Mouse (Mus musculus) embryonic facial prominence, embryonic 15.5 days (tissue): Measurements from ENCODE around the gene Fbxl8. TPM values are rescaled to one million over a fixed set of nuclear protein-coding genes. Genes with fewer than 3 reads are reported as not detected.

ENCODE experiments used
- ATAC-seq: fragments of 200-750 bp; cut with Nextera tagmentation; 2 replicates; pipeline ENCODE4 v1.8.0; 2017; ENCODE audit warnings: low read depth, moderate TSS enrichment; ENCODE audit not compliant: insufficient number of reproducible peaks, low FRiP score, low TSS enrichment
- H3K27ac ChIP-seq: fragments of 300-500 bp; sonication (generic); replicated peaks from 2 replicates; pipeline ENCODE4 v1.5.1; 2015; ENCODE audit warnings: mild to moderate bottlenecking, inconsistent platforms
- H3K27me3 ChIP-seq: fragments of 300-500 bp; sonication (generic); 2 replicates; pipeline ENCODE4 v1.6.1; 2015; ENCODE audit warnings: inconsistent platforms
- H3K36me3 ChIP-seq: fragments of 300-500 bp; sonication (generic); 2 replicates; pipeline ENCODE4 v1.6.1; 2015; ENCODE audit warnings: mild to moderate bottlenecking, inconsistent platforms
- H3K4me1 ChIP-seq: fragments of 300-500 bp; sonication (generic); 2 replicates; pipeline ENCODE4 v1.6.1; 2015; ENCODE audit warnings: inconsistent platforms
- H3K4me2 ChIP-seq: fragments of 300-500 bp; sonication (generic); replicated peaks from 2 replicates; pipeline ENCODE4 v1.6.1; 2015; ENCODE audit warnings: mild to moderate bottlenecking, inconsistent platforms
- H3K4me3 ChIP-seq: fragments of 300-500 bp; sonication (generic); replicated peaks from 2 replicates; pipeline ENCODE4 v1.5.1; 2015; ENCODE audit warnings: mild to moderate bottlenecking, inconsistent platforms
- H3K9ac ChIP-seq: fragments of 300-500 bp; sonication (generic); 2 replicates; pipeline ENCODE4 v1.6.1; 2015; ENCODE audit warnings: inconsistent platforms
- H3K9me3 ChIP-seq: fragments of 300-500 bp; sonication (generic); replicated peaks from 2 replicates; pipeline ENCODE4 v1.6.1; 2016; ENCODE audit warnings: inconsistent platforms
- WGBS: fragments of 180-500 bp; shearing (Covaris S2); methylation state at CpG from one replicate; pipeline ENCODE4 v1.1.7; 2015; 5-methylcytosine and 5-hydroxymethylcytosine counted together
- polyA plus RNA-seq: library from polyadenylated mRNA; unstranded; fragments of >200 nt; fragmentation: Nextera tagmentation; extraction: Ambion mirVana; gene quantifications from 2 replicates; pipeline ENCODE4 v1.2.1, GENCODE M21; 2015

The Fbxl8 gene
- polyA plus RNA-seq, 1 experiment from 2014 or later = 4.0 TPM

GRCm38 (mm10) chr8:105237442-105238142 lies 26.9 kb upstream of the Fbxl8 start:
- H3K36me3 ChIP-seq = peaks cover 57% of the 10 kb centered on the region
- H3K9ac ChIP-seq = no peak overlapping the region
- no peaks in the 10 kb centered on the region for H3K27me3 ChIP-seq
- no peak overlapping the region for H3K4me3 ChIP-seq
- ATAC-seq = no peak
- no peak overlapping the region for H3K27ac ChIP-seq
- H3K4me1 ChIP-seq = no peaks in the 10 kb centered on the region
- H3K4me2 ChIP-seq = no peak overlapping the region
- H3K9me3 ChIP-seq = no peaks in the 10 kb centered on the region
- WGBS = 90% methylated on average over 14 of the region's 14 CpGs

GRCm38 (mm10) chr8:105241016-105241415 lies 23.4 kb upstream of the Fbxl8 start:
- Histone ChIP-seq H3K9me3 (no peaks in the 10 kb centered on the region), H3K36me3 (peaks cover 51% of the 10 kb centered on the region), H3K4me1 (no peaks in the 10 kb centered on the region), H3K27ac (no peak overlapping the region), H3K9ac (no peak overlapping the region), H3K4me2 (no peak overlapping the region), H3K4me3 (no peak overlapping the region), H3K27me3 (no peaks in the 10 kb centered on the region)
- no peak for ATAC-seq
- 94% methylated on average over 7 of the region's 7 CpGs for WGBS

GRCm38 (mm10) chr8:105251954-105252353 lies 12.5 kb upstream of the Fbxl8 start:
- Histone ChIP-seq H3K27me3 (peaks cover 3% of the 10 kb centered on the region; the same call in 1 of the 2 replicates), H3K4me3 (no peak overlapping the region), H3K4me2 (no peak overlapping the region), H3K36me3 (peaks cover 56% of the 10 kb centered on the region), H3K9ac (no peak overlapping the region), H3K4me1 (peaks cover 27% of the 10 kb centered on the region), H3K9me3 (no peaks in the 10 kb centered on the region), H3K27ac (no peak overlapping the region)
- ATAC-seq = no peak
- 87% methylated on average over 6 of the region's 6 CpGs for WGBS

GRCm38 (mm10) chr8:105252680-105253537 lies 11.5 kb upstream of the Fbxl8 start:
- Histone ChIP-seq H3K27ac (no peak overlapping the region), H3K4me2 (peak overlapping the region; percentile 92), H3K36me3 (peaks cover 52% of the 10 kb centered on the region), H3K9me3 (no peaks in the 10 kb centered on the region), H3K4me1 (peaks cover 27% of the 10 kb centered on the region), H3K9ac (no peak overlapping the region), H3K27me3 (peaks cover 6% of the 10 kb centered on the region), H3K4me3 (peak overlapping the region; percentile 67; the same call in 1 of the 2 replicates)
- 83% methylated on average over 10 of the region's 10 CpGs for WGBS
- ATAC-seq = no peak

GRCm38 (mm10) chr8:105253766-105254151 lies 10.7 kb upstream of the Fbxl8 start:
- peak overlapping the region; percentile 73; the same call in 1 of the 2 replicates for H3K9ac ChIP-seq
- peaks cover 31% of the 10 kb centered on the region for H3K4me1 ChIP-seq
- 35% methylated on average over 20 of the region's 20 CpGs for WGBS
- H3K36me3 ChIP-seq = peaks cover 45% of the 10 kb centered on the region
- peak overlapping the region; percentile 92 for H3K4me2 ChIP-seq
- peak overlapping the region; percentile 95 for H3K27ac ChIP-seq
- no peak for ATAC-seq
- H3K9me3 ChIP-seq = no peaks in the 10 kb centered on the region
- peaks cover 14% of the 10 kb centered on the region for H3K27me3 ChIP-seq
- H3K4me3 ChIP-seq = peak overlapping the region; percentile 67

- no peaks in the 10 kb centered on the region for H3K9me3 ChIP-seq
- peaks cover 20% of the 10 kb centered on the region for H3K27me3 ChIP-seq
- WGBS = under 1% methylated on average over 74 of the region's 74 CpGs
- peak overlapping the region; percentile 92 for H3K4me2 ChIP-seq
- H3K36me3 ChIP-seq = peaks cover 39% of the 10 kb centered on the region
- peak overlapping the region; percentile 95 for H3K27ac ChIP-seq
- peak overlapping the region; percentile 73 for H3K9ac ChIP-seq
- peak overlapping the region; percentile 67 for H3K4me3 ChIP-seq
- H3K4me1 ChIP-seq = peaks cover 37% of the 10 kb centered on the region
- peak; percentile 91 for ATAC-seq
Observed at GRCm38 (mm10) chr8:105254152-105254965, 10.1 kb upstream of the Fbxl8 start.

GRCm38 (mm10) chr8:105254966-105255350 lies 9.5 kb upstream of the Fbxl8 start, which contains the start of gene B3gnt9:
B3gnt9 (minus strand) TSS chr8:105255153.
- ATAC-seq = peak; percentile 86
- H3K9ac ChIP-seq = peak within 1 kb of the TSS; percentile 73
- H3K27me3 ChIP-seq = peaks cover 26% of the 10 kb centered on the region
- peak within 1 kb of the TSS; percentile 67 for H3K4me3 ChIP-seq
- under 1% methylated on average over 14 of the region's 14 CpGs for whole genome bisulfite sequencing
- peaks cover 33% of the 10 kb centered on the region for H3K36me3 ChIP-seq
- peak within 1 kb of the TSS; percentile 92 for H3K4me2 ChIP-seq
- peak within 1 kb of the TSS; percentile 95 for H3K27ac ChIP-seq
- peaks cover 43% of the 10 kb centered on the region for H3K4me1 ChIP-seq
- H3K9me3 ChIP-seq = no peaks in the 10 kb centered on the region

- Histone ChIP-seq H3K9ac (no peak overlapping the region), H3K4me2 (no peak overlapping the region), H3K27me3 (peaks cover 41% of the 10 kb centered on the region), H3K9me3 (no peaks in the 10 kb centered on the region), H3K27ac (no peak overlapping the region), H3K4me1 (peaks cover 47% of the 10 kb centered on the region), H3K4me3 (no peak overlapping the region), H3K36me3 (peaks cover 11% of the 10 kb centered on the region)
- WGBS = 70% methylated on average over 7 of the region's 7 CpGs
- no peak for ATAC-seq
Observed at GRCm38 (mm10) chr8:105257318-105258114, 6.9 kb upstream of the Fbxl8 start.

GRCm38 (mm10) chr8:105258911-105259720 lies 5.3 kb upstream of the Fbxl8 start:
- WGBS = 6% methylated on average over 55 of the region's 55 CpGs

More at GRCm38 (mm10) chr8:105258911-105259720, 5.3 kb upstream of the Fbxl8 start:
- Histone ChIP-seq H3K27me3 (peaks cover 51% of the 10 kb centered on the region), H3K9me3 (no peaks in the 10 kb centered on the region), H3K4me3 (peak overlapping the region; percentile 40), H3K4me2 (peak overlapping the region; percentile 68), H3K4me1 (peaks cover 38% of the 10 kb centered on the region), H3K36me3 (no peaks in the 10 kb centered on the region), H3K27ac (no peak overlapping the region), H3K9ac (no peak overlapping the region)
- no peak for ATAC-seq
